Mouse (Mus musculus): ENCODE results near the gene Prss56. TPM values are rescaled to one million over a fixed set of nuclear protein-coding genes. Genes with fewer than 3 reads are reported as not detected.
A peak's percentile ranks its signal among the peaks of the same experiment; 100 is the strongest.

The Prss56 gene
- polyA plus RNA-seq, 1 experiment from 2014 or later: not detected

DNA sequence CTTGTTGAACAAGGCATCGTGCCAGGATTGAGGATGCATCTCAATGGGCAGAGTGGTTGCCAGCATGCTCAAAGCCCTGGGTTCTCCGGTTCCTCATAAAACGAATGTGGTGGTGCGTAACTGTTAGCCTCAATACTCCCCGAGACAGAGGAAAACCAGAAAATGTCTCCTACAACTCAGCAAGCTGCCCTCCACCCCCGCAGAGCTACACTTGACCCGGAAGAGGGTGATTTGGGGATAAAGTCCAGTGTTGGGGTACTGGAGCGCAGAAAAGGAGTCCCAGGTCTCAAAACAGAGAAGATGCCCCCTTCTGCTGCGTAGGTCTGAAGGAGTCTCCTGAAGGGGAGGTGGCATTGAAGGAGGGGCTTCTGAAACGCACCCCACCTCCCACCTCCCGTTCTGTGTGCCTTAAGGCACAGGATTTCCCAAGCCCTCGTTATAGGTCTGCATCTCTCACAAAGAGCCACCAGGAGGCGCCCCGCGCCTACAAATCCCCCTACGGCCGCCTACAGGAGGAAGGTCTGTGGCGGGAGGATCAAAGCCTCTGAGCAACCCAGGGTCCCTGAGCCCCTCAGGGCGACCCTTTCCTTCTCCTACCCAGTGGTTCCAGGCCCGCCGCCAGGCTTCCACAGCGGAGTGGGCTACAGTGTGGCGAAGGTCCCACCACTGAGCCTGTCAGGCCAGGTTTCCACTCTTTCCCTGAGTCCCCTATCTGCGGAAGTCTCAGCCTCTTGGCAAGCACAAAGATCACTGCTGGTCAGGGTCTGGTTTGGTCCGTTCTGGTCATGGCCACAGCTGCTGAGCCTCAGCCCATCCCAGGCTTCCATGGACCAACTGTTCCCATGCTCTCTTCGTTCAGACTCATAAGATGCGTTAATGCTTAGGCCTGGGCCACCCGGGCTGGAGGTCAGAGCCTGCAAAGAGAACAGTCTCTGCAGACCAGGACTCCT lies 8.8 kb upstream of the Prss56 start:
- Histone ChIP-seq H3K4me3 (ENCODE audit: low read depth, low read length) (no peak overlapping the region), H3K9me3 (ENCODE audit: control insufficient read depth, low read length) (no peaks in the 10 kb centered on the region), H3K4me1 (ENCODE audit: control insufficient read depth, insufficient read depth, low read length) (peaks cover 10% of the 10 kb centered on the region), H3K27ac (ENCODE audit: low read depth, low read length) (no peak overlapping the region), H3K4me2 (peak overlapping the region; percentile 23; the same call in 1 of the 2 replicates), H3K36me3 (ENCODE audit: control insufficient read depth, insufficient read depth, low read length) (no peaks in the 10 kb centered on the region), H3K9ac (ENCODE audit: low read length) (no peak overlapping the region; the same call in 1 of the 2 replicates), H3K27me3 (ENCODE audit: control insufficient read depth, insufficient read depth, low read length) (no peaks in the 10 kb centered on the region)
- WGBS: 25% methylated on average over 27 of the region's 28 CpGs
- DNase-seq (ENCODE audit: low spot score, missing footprints): peak; percentile 98
- peak; percentile 40 for ATAC-seq (ENCODE audit: low FRiP score)

DNA sequence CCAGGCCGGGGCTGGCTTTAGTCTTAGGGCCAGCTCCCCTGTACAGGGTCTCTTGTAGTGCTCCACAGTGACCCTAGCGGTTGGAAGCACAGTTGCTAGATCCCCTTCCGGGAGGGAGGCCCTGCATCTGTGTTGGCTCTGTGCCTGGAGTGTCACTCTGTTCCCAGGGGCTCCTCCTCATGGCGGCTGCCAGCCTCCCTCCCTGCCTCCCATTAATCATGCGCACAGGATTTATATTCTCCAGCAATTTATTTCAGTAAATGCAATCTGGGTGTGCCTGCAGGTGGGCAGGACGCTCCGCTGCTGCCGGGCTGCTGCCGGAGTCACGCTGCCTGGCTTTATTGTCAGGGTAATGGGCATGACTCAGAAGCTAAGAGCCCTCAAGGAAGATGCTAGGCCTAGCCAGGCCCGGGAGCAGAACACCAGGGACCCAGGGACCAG lies 7.2 kb upstream of the Prss56 start:
- WGBS: 9% methylated on average over 11 of the region's 11 CpGs
- Histone ChIP-seq H3K4me2 (peak overlapping the region; percentile 4; the same call in 1 of the 2 replicates), H3K27me3 (ENCODE audit: control insufficient read depth, insufficient read depth, low read length) (no peaks in the 10 kb centered on the region), H3K27ac (ENCODE audit: low read depth, low read length) (no peak overlapping the region), H3K36me3 (ENCODE audit: control insufficient read depth, insufficient read depth, low read length) (no peaks in the 10 kb centered on the region), H3K4me3 (ENCODE audit: low read depth, low read length) (no peak overlapping the region), H3K9me3 (ENCODE audit: control insufficient read depth, low read length) (no peaks in the 10 kb centered on the region), H3K4me1 (ENCODE audit: control insufficient read depth, insufficient read depth, low read length) (peaks cover 5% of the 10 kb centered on the region; the same call in 1 of the 2 replicates), H3K9ac (ENCODE audit: low read length) (no peak overlapping the region)
- DNase-seq (ENCODE audit: low spot score, missing footprints) (peak; percentile 87), ATAC-seq (ENCODE audit: low FRiP score) (peak; percentile 80)

DNA sequence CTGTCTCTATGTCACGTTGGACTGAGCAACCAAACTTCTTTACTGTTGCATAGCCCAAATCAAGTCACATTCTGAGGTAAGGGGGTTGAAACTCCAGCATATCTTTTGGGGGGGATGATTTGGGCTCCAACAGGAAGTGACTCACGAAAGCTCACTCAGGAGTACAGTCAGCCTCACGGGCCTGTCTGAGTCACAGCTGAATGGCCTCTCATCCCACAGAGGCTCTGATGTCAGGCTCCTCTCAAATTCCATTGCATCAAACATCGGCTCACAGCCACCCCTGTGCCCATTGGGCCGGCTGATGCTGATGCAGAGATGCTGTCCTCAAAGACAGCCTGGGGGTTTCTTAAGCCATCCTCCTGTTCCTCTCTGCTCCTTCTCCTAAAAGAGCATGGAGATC lies 2.2 kb upstream of the Prss56 start:
- no peak for ATAC-seq (ENCODE audit: low FRiP score)
- H3K27me3 ChIP-seq (ENCODE audit: control insufficient read depth, insufficient read depth, low read length): peaks cover 20% of the 10 kb centered on the region

DNA sequence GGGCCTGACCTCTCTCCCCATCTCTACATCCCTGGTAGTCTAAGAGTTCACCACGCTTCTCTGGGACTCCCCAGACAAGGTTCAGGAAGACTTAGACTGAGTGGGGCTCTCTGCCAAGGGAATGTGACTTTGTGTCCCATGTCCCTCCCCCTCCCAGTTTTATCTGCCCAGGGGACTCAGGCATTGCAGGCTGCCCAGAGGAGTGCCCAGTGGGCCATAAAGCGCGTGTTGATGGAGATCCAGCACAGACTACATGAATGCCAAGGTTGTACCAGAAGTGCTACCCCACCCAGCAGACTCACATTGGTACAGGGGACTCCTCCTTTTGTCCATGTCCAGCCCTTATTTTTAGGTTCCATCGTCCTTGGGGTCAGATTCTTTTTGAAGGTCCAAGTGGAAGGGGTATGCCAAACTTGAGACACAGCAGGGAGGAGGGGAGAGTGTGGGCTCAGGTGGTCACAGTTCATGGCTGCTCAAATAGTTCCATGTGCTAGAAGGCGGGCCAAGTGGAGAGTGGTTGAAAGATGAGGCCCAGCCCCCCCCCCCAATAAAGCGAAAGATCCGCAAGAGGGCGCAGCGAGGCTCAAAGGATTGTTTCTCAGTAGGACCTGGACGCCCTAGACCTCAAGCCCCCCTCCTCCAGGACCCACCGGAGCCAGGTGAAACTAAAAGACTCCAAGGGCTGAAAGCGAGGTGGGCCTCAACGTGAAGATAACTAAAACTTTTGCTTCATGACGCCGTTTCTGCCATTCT lies 1.1 kb downstream of the Prss56 start:
- Histone ChIP-seq H3K9ac (ENCODE audit: low read length) (no peak overlapping the region), H3K4me3 (ENCODE audit: low read depth, low read length) (no peak overlapping the region), H3K27me3 (ENCODE audit: control insufficient read depth, insufficient read depth, low read length) (peaks cover 31% of the 10 kb centered on the region), H3K4me2 (peak overlapping the region; percentile 28; the same call in 1 of the 2 replicates), H3K27ac (ENCODE audit: low read depth, low read length) (no peak overlapping the region), H3K9me3 (ENCODE audit: control insufficient read depth, low read length) (no peaks in the 10 kb centered on the region), H3K36me3 (ENCODE audit: control insufficient read depth, insufficient read depth, low read length) (no peaks in the 10 kb centered on the region), H3K4me1 (ENCODE audit: control insufficient read depth, insufficient read depth, low read length) (peaks cover 4% of the 10 kb centered on the region; the same call in 1 of the 2 replicates)
- WGBS: 27% methylated on average over 15 of the region's 15 CpGs
- DNase-seq (ENCODE audit: low spot score, missing footprints) (no peak), ATAC-seq (ENCODE audit: low FRiP score) (no peak)

More for the DNA sequence above, 2.2 kb upstream of the Prss56 start:
- no peak for DNase-seq (ENCODE audit: low spot score, missing footprints)
- Histone ChIP-seq H3K9me3 (ENCODE audit: control insufficient read depth, low read length) (no peaks in the 10 kb centered on the region), H3K9ac (ENCODE audit: low read length) (no peak overlapping the region), H3K27ac (ENCODE audit: low read depth, low read length) (no peak overlapping the region), H3K4me3 (ENCODE audit: low read depth, low read length) (no peak overlapping the region), H3K4me1 (ENCODE audit: control insufficient read depth, insufficient read depth, low read length) (0 out of 2 replicates have a peak, but pooled peaks cover 3% of the 10 kb centered on the region), H3K4me2 (no peak overlapping the region), H3K36me3 (ENCODE audit: control insufficient read depth, insufficient read depth, low read length) (no peaks in the 10 kb centered on the region)
- 68% methylated on average over 5 of the region's 5 CpGs for WGBS

DNA sequence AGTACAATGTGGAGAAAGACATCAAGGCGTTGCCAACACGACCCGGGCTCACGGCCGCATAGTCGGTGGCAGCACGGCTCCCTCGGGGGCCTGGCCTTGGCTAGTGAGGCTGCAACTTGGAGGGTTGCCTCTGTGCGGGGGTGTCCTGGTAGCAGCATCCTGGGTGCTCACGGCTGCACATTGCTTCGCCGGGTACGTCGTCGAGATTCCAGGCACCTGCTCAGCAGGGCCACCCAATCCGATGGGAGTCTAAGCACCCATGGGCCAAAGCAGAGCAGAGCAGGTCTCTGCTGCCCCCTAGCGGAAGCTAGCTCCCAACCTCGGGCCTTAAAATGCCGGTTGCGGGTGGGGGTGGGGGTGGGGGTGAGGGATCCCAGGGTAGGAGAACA lies 1.6 kb downstream of the Prss56 start:
- no peak overlapping the region for H3K9ac ChIP-seq (ENCODE audit: low read length)
- no peak overlapping the region for H3K27ac ChIP-seq (ENCODE audit: low read depth, low read length)
- H3K4me1 ChIP-seq (ENCODE audit: control insufficient read depth, insufficient read depth, low read length): peaks cover 4% of the 10 kb centered on the region; the same call in 1 of the 2 replicates
- peak overlapping the region; percentile 28; the same call in 1 of the 2 replicates for H3K4me2 ChIP-seq
- H3K27me3 ChIP-seq (ENCODE audit: control insufficient read depth, insufficient read depth, low read length): peaks cover 31% of the 10 kb centered on the region
- WGBS: 9% methylated on average over 20 of the region's 20 CpGs
- ATAC-seq (ENCODE audit: low FRiP score) (peak; percentile 31), DNase-seq (ENCODE audit: low spot score, missing footprints) (peak; percentile 93)
- no peak overlapping the region for H3K4me3 ChIP-seq (ENCODE audit: low read depth, low read length)
- H3K9me3 ChIP-seq (ENCODE audit: control insufficient read depth, low read length): no peaks in the 10 kb centered on the region
- H3K36me3 ChIP-seq (ENCODE audit: control insufficient read depth, insufficient read depth, low read length): no peaks in the 10 kb centered on the region

DNA sequence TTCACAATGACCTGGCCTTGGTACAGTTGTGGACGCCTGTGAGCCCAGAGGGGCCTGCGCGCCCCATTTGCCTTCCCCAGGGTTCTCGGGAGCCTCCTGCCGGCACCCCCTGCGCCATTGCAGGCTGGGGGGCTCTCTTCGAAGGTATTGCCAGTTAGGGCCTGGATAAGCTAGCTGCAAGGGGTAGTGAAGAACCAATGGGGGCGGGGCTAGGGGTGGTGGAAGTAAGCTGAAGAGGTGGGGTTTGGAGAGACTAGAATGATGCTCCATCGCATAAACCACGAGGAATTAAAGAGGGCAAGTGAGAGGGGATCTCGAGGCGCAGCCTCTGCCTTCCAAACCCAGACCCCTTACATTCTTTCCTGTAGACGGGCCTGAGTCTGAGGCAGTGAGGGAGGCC lies 2.4 kb downstream of the Prss56 start:
- H3K9ac ChIP-seq (ENCODE audit: low read length): no peak overlapping the region
- H3K4me3 ChIP-seq (ENCODE audit: low read depth, low read length): no peak overlapping the region
- no peak overlapping the region for H3K4me2 ChIP-seq
- no peak for ATAC-seq (ENCODE audit: low FRiP score)
- no peak overlapping the region for H3K27ac ChIP-seq (ENCODE audit: low read depth, low read length)
- H3K27me3 ChIP-seq (ENCODE audit: control insufficient read depth, insufficient read depth, low read length): peaks cover 31% of the 10 kb centered on the region
- no peaks in the 10 kb centered on the region for H3K36me3 ChIP-seq (ENCODE audit: control insufficient read depth, insufficient read depth, low read length)
- H3K4me1 ChIP-seq (ENCODE audit: control insufficient read depth, insufficient read depth, low read length): peaks cover 4% of the 10 kb centered on the region; the same call in 1 of the 2 replicates
- 10% methylated on average over 13 of the region's 13 CpGs for WGBS
- no peak for DNase-seq (ENCODE audit: low spot score, missing footprints)
- no peaks in the 10 kb centered on the region for H3K9me3 ChIP-seq (ENCODE audit: control insufficient read depth, low read length)

- DNase-seq (ENCODE audit: low spot score, missing footprints) (peak; percentile 95), ATAC-seq (ENCODE audit: low FRiP score) (peak; percentile 65)
- Histone ChIP-seq H3K27ac (ENCODE audit: low read depth, low read length) (no peak overlapping the region), H3K9ac (ENCODE audit: low read length) (peak overlapping the region; percentile 63), H3K36me3 (ENCODE audit: control insufficient read depth, insufficient read depth, low read length) (no peaks in the 10 kb centered on the region), H3K27me3 (ENCODE audit: control insufficient read depth, insufficient read depth, low read length) (peaks cover 31% of the 10 kb centered on the region), H3K9me3 (ENCODE audit: control insufficient read depth, low read length) (no peaks in the 10 kb centered on the region), H3K4me2 (peak overlapping the region; percentile 84), H3K4me3 (ENCODE audit: low read depth, low read length) (peak overlapping the region; percentile 49), H3K4me1 (ENCODE audit: control insufficient read depth, insufficient read depth, low read length) (peaks cover 4% of the 10 kb centered on the region; the same call in 1 of the 2 replicates)
- 2% methylated on average over 51 of the region's 54 CpGs for WGBS
These were observed 3.3 kb downstream of the Prss56 start for GRCm38 (mm10) chr1:87186261-87187036.

GRCm38 (mm10) chr1:87187037-87187355 lies 3.9 kb downstream of the Prss56 start:
- no peaks in the 10 kb centered on the region for H3K36me3 ChIP-seq (ENCODE audit: control insufficient read depth, insufficient read depth, low read length)
- H3K9me3 ChIP-seq (ENCODE audit: control insufficient read depth, low read length): no peaks in the 10 kb centered on the region
- H3K27me3 ChIP-seq (ENCODE audit: control insufficient read depth, insufficient read depth, low read length): peaks cover 31% of the 10 kb centered on the region
- H3K27ac ChIP-seq (ENCODE audit: low read depth, low read length): no peak overlapping the region
- ATAC-seq (ENCODE audit: low FRiP score) (peak; percentile 47), DNase-seq (ENCODE audit: low spot score, missing footprints) (peak; percentile 98)
- under 1% methylated on average over 15 of the region's 15 CpGs for WGBS
- peak overlapping the region; percentile 63 for H3K9ac ChIP-seq (ENCODE audit: low read length)
- H3K4me1 ChIP-seq (ENCODE audit: control insufficient read depth, insufficient read depth, low read length): peaks cover 4% of the 10 kb centered on the region; the same call in 1 of the 2 replicates
- H3K4me3 ChIP-seq (ENCODE audit: low read depth, low read length): peak overlapping the region; percentile 49
- H3K4me2 ChIP-seq: peak overlapping the region; percentile 84

All from midbrain, embryonic 11.5 days (tissue).